ENCODE assay signal across 9 mouse cellular contexts in the genomic region with DNA sequence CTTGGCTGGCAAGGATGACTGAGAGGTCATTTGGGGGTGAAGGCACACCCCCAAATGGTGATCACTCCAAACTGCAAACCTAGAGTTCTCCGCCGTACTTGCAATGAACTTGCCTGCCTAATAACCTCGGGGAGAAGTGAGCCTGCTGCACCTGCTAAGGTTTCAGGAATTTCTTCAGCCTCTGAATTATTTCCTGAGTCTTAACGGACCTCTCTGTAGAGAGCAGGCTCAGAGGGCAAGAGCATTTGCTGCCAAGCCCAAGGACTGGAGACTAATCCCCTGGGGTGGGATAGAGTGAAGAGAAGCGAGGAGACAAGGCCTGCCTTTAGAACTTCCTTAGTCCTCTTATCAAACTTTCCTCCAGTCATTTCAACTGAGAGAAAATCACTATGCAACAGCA. TPM values are rescaled to one million over a fixed set of nuclear protein-coding genes. Genes with fewer than 3 reads are reported as not detected.
DNase-seq lines count a peak whose midpoint lies in the region; ATAC-seq and TF ChIP-seq lines count a peak whose summit lies in the region.
"Had no signal": no experiment of that assay in that cellular context is flagged by ENCODE, and none has a peak within 500 bp of the region (broad histone marks: within the 10 kb centered on the region; RNA-seq: fewer than 3 reads in every experiment).

No protein-coding gene starts in this region.

- no peak overlapping the region for H3K4me3 ChIP-seq in forebrain, embryonic 12.5 days (replicated peaks)
- no peak overlapping the region for H3K4me3 ChIP-seq in forebrain, embryonic 14.5 days (ENCODE audit: low read depth, low read length)
- peak overlapping the region; percentile 99; the same call in 1 of the 2 replicates for H3K4me3 ChIP-seq in kidney, embryonic 15.5 days (replicated peaks)
- peak overlapping the region; percentile 71 for H3K4me3 ChIP-seq in myocyte

- H3ac ChIP-seq in myocyte (ENCODE audit: control insufficient read depth, insufficient read length), result no peak overlapping the region

- H3K4me2 ChIP-seq in forebrain, embryonic 12.5 days, result peak overlapping the region; percentile 75; the same call in 1 of the 2 replicates
- no peak overlapping the region for H3K4me2 ChIP-seq in forebrain, embryonic 14.5 days (ENCODE audit: low read length)
- peak overlapping the region; percentile 77; the same call in 1 of the 2 replicates for H3K4me2 ChIP-seq in kidney, embryonic 15.5 days
- peak overlapping the region; percentile 77 for H3K4me2 ChIP-seq in myocyte (ENCODE audit: low read depth)

- peaks cover 15% of the 10 kb centered on the region for H3K36me3 ChIP-seq in forebrain, embryonic 12.5 days (replicated peaks)
- peaks cover 18% of the 10 kb centered on the region for H3K36me3 ChIP-seq in forebrain, embryonic 14.5 days (ENCODE audit: control insufficient read depth, insufficient read depth, low read length)
- H3K36me3 ChIP-seq in kidney, embryonic 15.5 days, result peaks cover 16% of the 10 kb centered on the region
- H3K36me3 ChIP-seq in myocyte (ENCODE audit: control insufficient read depth, insufficient read depth), result peaks cover under 1% of the 10 kb centered on the region

- 80% methylated on average over 5 of the region's 5 CpGs for WGBS in forebrain, embryonic 12.5 days
- 73% methylated on average over 5 of the region's 5 CpGs for whole genome bisulfite sequencing in forebrain, embryonic 14.5 days
- WGBS in kidney, embryonic 15.5 days, result 74% methylated on average over 5 of the region's 5 CpGs

- no peaks in the 10 kb centered on the region for H3K27me3 ChIP-seq in forebrain, embryonic 12.5 days
- no peaks in the 10 kb centered on the region for H3K27me3 ChIP-seq in forebrain, embryonic 14.5 days (replicated peaks; ENCODE audit: control insufficient read depth, insufficient read depth, low read length)
- no peaks in the 10 kb centered on the region for H3K27me3 ChIP-seq in kidney, embryonic 15.5 days
- H3K27me3 ChIP-seq in myocyte (ENCODE audit: control insufficient read depth, insufficient read depth, insufficient read length), result no peaks in the 10 kb centered on the region

- H3K27ac ChIP-seq in forebrain, embryonic 12.5 days, result no peak overlapping the region
- H3K27ac ChIP-seq in forebrain, embryonic 14.5 days (ENCODE audit: low read depth, low read length), result no peak overlapping the region
- no peak overlapping the region for H3K27ac ChIP-seq in kidney, embryonic 15.5 days

- H3K79me2 ChIP-seq in myocyte (ENCODE audit: control insufficient read depth, insufficient read depth), result peaks cover 35% of the 10 kb centered on the region

- no peaks in the 10 kb centered on the region for H3K9me3 ChIP-seq in forebrain, embryonic 12.5 days
- H3K9me3 ChIP-seq in forebrain, embryonic 14.5 days (replicated peaks; ENCODE audit: control insufficient read depth, low read length), result no peaks in the 10 kb centered on the region
- no peaks in the 10 kb centered on the region for H3K9me3 ChIP-seq in kidney, embryonic 15.5 days (replicated peaks)

- H3K9ac ChIP-seq in forebrain, embryonic 12.5 days, result no peak overlapping the region; the same call in 1 of the 2 replicates
- no peak overlapping the region for H3K9ac ChIP-seq in forebrain, embryonic 14.5 days (ENCODE audit: low read length)
- H3K9ac ChIP-seq in kidney, embryonic 15.5 days, result no peak overlapping the region

- no peak for TF ChIP-seq POLR2A in myocyte (IDR thresholded peaks at IDR 0.05; ENCODE audit: insufficient read length, low read depth)

- DNase-seq in forebrain, embryonic 14.5 days (ENCODE audit: low spot score), result no peak
- no peak for DNase-seq in kidney, adult 8-10 months
- DNase-seq in thymus, postnatal 4 days, result peak; percentile 8
- DNase-seq in thymus, adult 18-20 months, result no peak
- DNase-seq in adrenal gland, postnatal 25 days, result no peak
- DNase-seq: cerebellum, postnatal 36 days had no signal

- H3K4me1 ChIP-seq in forebrain, embryonic 12.5 days, result peaks cover 17% of the 10 kb centered on the region
- H3K4me1 ChIP-seq in forebrain, embryonic 14.5 days (ENCODE audit: control insufficient read depth, insufficient read depth, low read length), result peaks cover 14% of the 10 kb centered on the region
- H3K4me1 ChIP-seq in kidney, embryonic 15.5 days, result peaks cover 27% of the 10 kb centered on the region

- no peak for ATAC-seq in forebrain, embryonic 12.5 days (ENCODE audit: low FRiP score)
- ATAC-seq in forebrain, embryonic 14.5 days, result no peak
- ATAC-seq in kidney, embryonic 15.5 days (replicated peaks; ENCODE audit: low FRiP score), result no peak

TF ChIP-seq in myocyte, 11 proteins besides CTCF, POLR2A, EP300 and RAD21:
- TF ChIP-seq MYOD1 (IDR thresholded peaks at IDR 0.05; ENCODE audit: control insufficient read depth in 1 of 3, insufficient read length in 2 of 3, low read depth in 2 of 3), result no peak
- TF ChIP-seq POLR2AphosphoS2 (IDR thresholded peaks at IDR 0.05; ENCODE audit: insufficient read length, low read depth), result no peak
- TF ChIP-seq MYOG (IDR thresholded peaks at IDR 0.05; ENCODE audit: control insufficient read depth in 1 of 3, insufficient read depth in 1 of 3, insufficient read length in 2 of 3, low read depth in 2 of 3), result no peak
- no peak for TF ChIP-seq CEBPB (IDR thresholded peaks at IDR 0.05; ENCODE audit: insufficient read depth, poor library complexity, severe bottlenecking)
- TF ChIP-seq TCF12 (IDR thresholded peaks at IDR 0.05; ENCODE audit: insufficient read depth, poor library complexity, severe bottlenecking), result no peak
- no peak for TF ChIP-seq TCF3 (IDR thresholded peaks at IDR 0.05; ENCODE audit: insufficient read length, low read depth)
- TF ChIP-seq E2F4 (IDR thresholded peaks at IDR 0.05; ENCODE audit: insufficient read depth), result no peak
- TF ChIP-seq MAX (IDR thresholded peaks at IDR 0.05; ENCODE audit: low read depth), result no peak
- no peak for TF ChIP-seq USF1 (IDR thresholded peaks at IDR 0.05; ENCODE audit: low read depth)

RNA-seq across cellular contexts. Expression of gene Atp13a1, which starts 1.2 kb away (rescaled TPM):
- polyA plus RNA-seq in forebrain, embryonic 12.5 days (2016; fragmentation: Nextera tagmentation; extraction: Ambion mirVana), result 53.5 and 55.3 TPM in 2 replicates
- polyA plus RNA-seq in forebrain, embryonic 14.5 days (2014; fragmentation: Nextera tagmentation; extraction: Ambion mirVana), result 31.4 and 41.6 TPM in 2 replicates
- 47.9 and 54.3 TPM in 2 replicates for polyA plus RNA-seq in kidney, embryonic 15.5 days (2015; fragmentation: Nextera tagmentation; extraction: Ambion mirVana)
- polyA plus RNA-seq in myocyte (2012; fragmentation: generic; extraction: Trizol), result 35.6 TPM
- 45.4 and 47.7 TPM in 2 replicates for total RNA-seq in adrenal gland, postnatal 25 days (2021)

RNA-seq across cellular contexts. Expression of gene Zfp866, which starts 1.2 kb away (rescaled TPM):
- polyA plus RNA-seq in forebrain, embryonic 12.5 days (2016; fragmentation: Nextera tagmentation; extraction: Ambion mirVana), result 42.3 and 43.1 TPM in 2 replicates
- polyA plus RNA-seq in forebrain, embryonic 14.5 days (2014; fragmentation: Nextera tagmentation; extraction: Ambion mirVana), result 37.4 and 42.2 TPM in 2 replicates
- polyA plus RNA-seq in kidney, embryonic 15.5 days (2015; fragmentation: Nextera tagmentation; extraction: Ambion mirVana), result 29.8 and 30.1 TPM in 2 replicates
- 4.9 TPM for polyA plus RNA-seq in myocyte (2012; fragmentation: generic; extraction: Trizol)
- 27.3 and 29.0 TPM in 2 replicates for total RNA-seq in adrenal gland, postnatal 25 days (2021)

RNA-seq across cellular contexts. Expression of gene Gm20422, which starts 15.0 kb away (rescaled TPM):
- 0.42 TPM in 1 of 2 replicates, not detected in the other for polyA plus RNA-seq in forebrain, embryonic 12.5 days (2016; fragmentation: Nextera tagmentation; extraction: Ambion mirVana)
- polyA plus RNA-seq in forebrain, embryonic 14.5 days (2014; fragmentation: Nextera tagmentation; extraction: Ambion mirVana), result 0.36 and 1.4 TPM in 2 replicates
- polyA plus RNA-seq in kidney, embryonic 15.5 days (2015; fragmentation: Nextera tagmentation; extraction: Ambion mirVana), result 1.8 TPM in 1 of 2 replicates, not detected in the other
- 0.13 TPM for polyA plus RNA-seq in myocyte (2012; fragmentation: generic; extraction: Trizol)
- total RNA-seq in adrenal gland, postnatal 25 days (2021), result 3.3 TPM in 1 of 2 replicates, not detected in the other

RNA-seq across cellular contexts. Expression of gene Gmip, which starts 18.7 kb away (rescaled TPM):
- polyA plus RNA-seq in forebrain, embryonic 12.5 days (2016; fragmentation: Nextera tagmentation; extraction: Ambion mirVana), result 17.2 and 17.3 TPM in 2 replicates
- 16.0 and 26.1 TPM in 2 replicates for polyA plus RNA-seq in forebrain, embryonic 14.5 days (2014; fragmentation: Nextera tagmentation; extraction: Ambion mirVana)
- 9.5 and 10.1 TPM in 2 replicates for polyA plus RNA-seq in kidney, embryonic 15.5 days (2015; fragmentation: Nextera tagmentation; extraction: Ambion mirVana)
- 5.7 TPM for polyA plus RNA-seq in myocyte (2012; fragmentation: generic; extraction: Trizol)
- total RNA-seq in adrenal gland, postnatal 25 days (2021), result 13.4 and 18.2 TPM in 2 replicates

RNA-seq across cellular contexts. Expression of gene Lpar2, which starts 32.5 kb away (rescaled TPM):
- 0.83 and 1.1 TPM in 2 replicates for polyA plus RNA-seq in forebrain, embryonic 12.5 days (2016; fragmentation: Nextera tagmentation; extraction: Ambion mirVana)
- 1.3 and 1.4 TPM in 2 replicates for polyA plus RNA-seq in forebrain, embryonic 14.5 days (2014; fragmentation: Nextera tagmentation; extraction: Ambion mirVana)
- polyA plus RNA-seq in kidney, embryonic 15.5 days (2015; fragmentation: Nextera tagmentation; extraction: Ambion mirVana), result 0.62 and 0.84 TPM in 2 replicates
- polyA plus RNA-seq in myocyte (2012; fragmentation: generic; extraction: Trizol), result 0.12 TPM
- total RNA-seq in adrenal gland, postnatal 25 days (2021), result 1.7 and 2.1 TPM in 2 replicates

Comparison
In these comparisons a context has a peak if more than half of its experiments do, and no peak if none do; other contexts are left out.
1. H3K4me3 ChIP-seq: peak in kidney, embryonic 15.5 days (single experiment) and myocyte (single experiment); none in forebrain, embryonic 12.5 days (single experiment) and forebrain, embryonic 14.5 days (single experiment).